Mouse (Mus musculus) MEL (cell line): ENCODE measurements around the gene Prr19. TPM values are rescaled to one million over a fixed set of nuclear protein-coding genes. Genes with fewer than 3 reads are reported as not detected.
A peak's percentile ranks its signal among the peaks of the same experiment; 100 is the strongest.

Experiments used
- DNase-seq: peaks from one replicate; pipeline ENCODE4 v3.0.0; 2011; ENCODE audit warnings: low read depth, low spot score
- H3K27ac ChIP-seq: 2 replicates; pipeline ENCODE4 v1.5.1; 2012; ENCODE audit warnings: low read depth, mild to moderate bottlenecking, control low read depth, low read length, moderate library complexity; ENCODE audit not compliant: control insufficient read depth
- H3K27me3 ChIP-seq, 2 experiments: fragments of 150-350 bp in 1 of 2; sonication (generic) in 1 of 2; 2 replicates each; pipeline ENCODE4 v1.6.1; 2012; ENCODE audit warnings: low read length in 2 of 2, mild to moderate bottlenecking in 2 of 2, improper control_type of control experiment in 1 of 2, moderate library complexity in 1 of 2; ENCODE audit not compliant: insufficient read depth in 2 of 2, control insufficient read depth in 1 of 2
- H3K36me3 ChIP-seq, 2 experiments: 2 replicates each; pipeline ENCODE4 v1.6.1; 2012 to 2014; ENCODE audit warnings: low read length in 2 of 2, improper control_type of control experiment in 1 of 2, inconsistent platforms in 1 of 2, mild to moderate bottlenecking in 1 of 2; ENCODE audit not compliant: insufficient read depth in 2 of 2, control insufficient read depth in 1 of 2
- H3K4me1 ChIP-seq, 2 experiments: fragments of 150-350 bp in 1 of 2; sonication (generic) in 1 of 2; 2 replicates each; pipeline ENCODE4 v1.6.1; 2012; ENCODE audit warnings: low read length in 2 of 2, improper control_type of control experiment in 1 of 2, mild to moderate bottlenecking in 1 of 2; ENCODE audit not compliant: insufficient read depth in 2 of 2, control insufficient read depth in 1 of 2
- H3K4me3 ChIP-seq, 2 experiments: fragments of 150-350 bp in 1 of 2; sonication (generic) in 1 of 2; 2 replicates each; pipeline ENCODE4 v1.5.1; 2012; ENCODE audit warnings: low read depth in 2 of 2, low read length in 2 of 2, mild to moderate bottlenecking in 2 of 2, moderate library complexity in 2 of 2, control low read depth in 1 of 2, improper control_type of control experiment in 1 of 2; ENCODE audit not compliant: control insufficient read depth in 1 of 2, insufficient read depth in 1 of 2
- H3K79me2 ChIP-seq: 2 replicates; pipeline ENCODE4 v1.6.1; 2012; ENCODE audit warnings: mild to moderate bottlenecking, low read length, moderate library complexity; ENCODE audit not compliant: control insufficient read depth, poor library complexity, insufficient read depth
- H3K9ac ChIP-seq: 2 replicates; pipeline ENCODE4 v1.6.1; 2012; ENCODE audit warnings: low read depth, mild to moderate bottlenecking, control low read depth, low read length, moderate library complexity; ENCODE audit not compliant: control insufficient read depth, poor library complexity, severe bottlenecking
- H3K9me3 ChIP-seq: fragments of 150-350 bp; sonication (generic); replicated peaks from 2 replicates; pipeline ENCODE4 v1.6.1; 2012; ENCODE audit warnings: mild to moderate bottlenecking, low read length, improper control_type of control experiment, moderate library complexity; ENCODE audit not compliant: insufficient read depth
- CHD2 ChIP-seq: IDR thresholded peaks from 2 replicates; pipeline ENCODE4 v1.6.1; 2011; ENCODE audit warnings: low read length, improper control_type of control experiment
- CTCF ChIP-seq, 3 experiments: IDR thresholded peaks in 2 of 3; conservative IDR thresholded peaks in 1 of 3; 2 replicates each; pipeline ENCODE4 v1.5.1; 2011 to 2012; ENCODE audit warnings: low read length in 3 of 3, low read depth in 2 of 3, mild to moderate bottlenecking in 2 of 3, improper control_type of control experiment in 1 of 3, inconsistent platforms in 1 of 3, mixed read lengths in 1 of 3, moderate library complexity in 1 of 3; ENCODE audit not compliant: control insufficient read depth in 1 of 3, insufficient read depth in 1 of 3, poor library complexity in 1 of 3, severe bottlenecking in 1 of 3
- ELF1 ChIP-seq: IDR thresholded peaks from 2 replicates; pipeline ENCODE4 v1.6.1; 2014; ENCODE audit warnings: low read depth, mild to moderate bottlenecking, inconsistent platforms, low read length, improper control_type of control experiment, moderate library complexity
- EP300 ChIP-seq, 2 experiments: IDR thresholded peaks; 2 replicates each; pipeline ENCODE4 v1.6.1; 2011; ENCODE audit warnings: improper control_type of control experiment in 2 of 2, low read length in 2 of 2, low read depth in 1 of 2, mild to moderate bottlenecking in 1 of 2
- ETS1 ChIP-seq: IDR thresholded peaks from 2 replicates; pipeline ENCODE4 v1.6.1; 2012; ENCODE audit warnings: low read depth, mild to moderate bottlenecking, inconsistent platforms, low read length, improper control_type of control experiment, moderate library complexity
- GATA1 ChIP-seq: IDR thresholded peaks from 2 replicates; pipeline ENCODE4 v1.6.1; 2011; ENCODE audit warnings: low read depth, low read length, improper control_type of control experiment
- JUND ChIP-seq: IDR thresholded peaks from 2 replicates; pipeline ENCODE4 v1.6.1; 2011; ENCODE audit warnings: low read depth, mild to moderate bottlenecking, improper control_type of control experiment, low read length
- MAFK ChIP-seq: IDR thresholded peaks from 2 replicates; pipeline ENCODE4 v1.6.1; 2011; ENCODE audit warnings: low read depth, mild to moderate bottlenecking, low read length, improper control_type of control experiment, borderline replicate concordance
- MAZ ChIP-seq: IDR thresholded peaks from 2 replicates; pipeline ENCODE4 v1.6.1; 2012; ENCODE audit warnings: low read depth, mild to moderate bottlenecking, inconsistent platforms, low read length, improper control_type of control experiment
- MXI1 ChIP-seq: IDR thresholded peaks from 2 replicates; pipeline ENCODE4 v1.6.1; 2011; ENCODE audit warnings: mild to moderate bottlenecking, low read depth, low read length, improper control_type of control experiment
- MYB ChIP-seq: IDR thresholded peaks from 2 replicates; pipeline ENCODE4 v1.6.1; 2011; ENCODE audit warnings: mild to moderate bottlenecking, low read depth, low read length, improper control_type of control experiment
- POLR2A ChIP-seq, 2 experiments: IDR thresholded peaks; 2 replicates each; pipeline ENCODE4 v1.6.1; 2011 to 2012; ENCODE audit warnings: low read length in 2 of 2, mild to moderate bottlenecking in 2 of 2, control low read depth in 1 of 2, improper control_type of control experiment in 1 of 2, low read depth in 1 of 2, moderate library complexity in 1 of 2; ENCODE audit not compliant: control insufficient read depth in 1 of 2, insufficient read depth in 1 of 2, poor library complexity in 1 of 2
- POLR2AphosphoS2 ChIP-seq: IDR thresholded peaks from 2 replicates; pipeline ENCODE4 v1.6.1; 2011; ENCODE audit warnings: low read length, improper control_type of control experiment
- RCOR1 ChIP-seq: IDR thresholded peaks from 2 replicates; pipeline ENCODE4 v1.6.1; 2012; ENCODE audit warnings: low read depth, mild to moderate bottlenecking, inconsistent platforms, low read length, improper control_type of control experiment
- SIN3A ChIP-seq: IDR thresholded peaks from 2 replicates; pipeline ENCODE4 v1.6.1; 2012; ENCODE audit warnings: low read length, improper control_type of control experiment, inconsistent platforms
- TBP ChIP-seq: IDR thresholded peaks from 2 replicates; pipeline ENCODE4 v1.8.0; 2011; ENCODE audit warnings: low read depth, low read length, improper control_type of control experiment
- TCF12 ChIP-seq: IDR thresholded peaks from 2 replicates; pipeline ENCODE4 v1.6.1; 2014; ENCODE audit warnings: low read depth, mild to moderate bottlenecking, inconsistent platforms, low read length, improper control_type of control experiment, moderate library complexity
- UBTF ChIP-seq: IDR thresholded peaks from 2 replicates; pipeline ENCODE4 v1.6.1; 2012; ENCODE audit warnings: low read depth, mild to moderate bottlenecking, inconsistent platforms, low read length, improper control_type of control experiment, moderate library complexity, borderline replicate concordance; ENCODE audit not compliant: insufficient read depth
- USF1 ChIP-seq: IDR thresholded peaks from 2 replicates; pipeline ENCODE4 v1.6.1; 2014; ENCODE audit warnings: low read depth, mild to moderate bottlenecking, inconsistent platforms, low read length, improper control_type of control experiment, moderate library complexity
- ZC3H11A ChIP-seq: IDR thresholded peaks from 2 replicates; pipeline ENCODE4 v1.6.1; 2012; ENCODE audit warnings: low read depth, mild to moderate bottlenecking, inconsistent platforms, low read length, improper control_type of control experiment
- polyA plus RNA-seq, 2 experiments: library from polyadenylated mRNA; stranded (reverse) in 1 of 2; unstranded in 1 of 2; fragments of >175 nt in 1 of 2; fragments of >200 nt in 1 of 2; gene quantifications; 2 replicates each; pipeline versions ENCODE4 v1.2.1 to v1.2.4; 2012; ENCODE audit warnings: low replicate concordance in 2 of 2, low read depth in 1 of 2; ENCODE audit not compliant: insufficient read length in 2 of 2, insufficient read depth in 1 of 2, missing spikeins in 1 of 2
- total RNA-seq: library from RNA; depleted of rRNA; stranded (reverse); fragments of 300-350 nt; gene quantifications from 2 replicates; pipeline ENCODE4 v1.2.3, GENCODE M21; 2012

The Prr19 gene
- total and polyA plus RNA-seq, 3 experiments: 0.11 TPM; not detected in 2

DNA sequence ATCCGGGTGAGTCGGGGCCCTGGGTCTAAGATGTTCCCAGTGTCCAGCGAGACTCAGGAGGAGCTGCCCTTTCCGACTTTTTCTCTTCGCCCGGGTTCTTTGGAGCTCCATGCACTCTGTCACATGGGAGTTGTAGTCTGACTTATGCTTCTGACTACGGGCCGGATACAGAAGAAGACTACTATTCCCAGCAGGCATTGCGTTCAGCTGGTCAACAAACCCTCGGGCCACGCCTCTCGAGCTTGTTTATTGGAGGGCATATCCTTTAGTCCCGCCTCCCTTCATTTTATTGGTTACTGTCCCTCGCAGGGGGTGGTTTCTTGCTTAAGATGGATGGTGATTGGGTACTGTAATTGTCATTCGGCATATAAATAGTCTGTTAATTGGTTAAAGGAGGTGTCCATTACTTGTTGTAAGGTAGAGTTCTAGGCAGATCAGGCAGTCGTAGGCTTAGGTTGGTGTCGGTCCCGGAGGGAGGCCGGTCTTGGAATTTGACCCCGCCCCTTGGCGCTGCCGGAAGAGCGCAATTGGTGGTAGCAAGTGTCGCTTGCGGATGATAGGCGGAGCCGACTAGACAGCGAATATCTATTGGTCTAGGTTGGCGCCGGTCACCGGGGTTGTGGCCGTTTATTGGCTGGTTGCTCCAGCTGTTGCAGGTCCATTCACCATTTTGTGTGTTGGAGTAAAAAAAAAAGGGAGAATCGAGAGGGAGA is 33.3 kb upstream of the Prr19 start (continued):
- TF ChIP-seq CHD2 (peak; percentile 93), ZC3H11A (no peak), MAFK (no peak), RCOR1 (no peak), CTCF (IDR thresholded peaks at IDR 0.05 in 2 of 3, conservative IDR thresholded peaks at IDR 0.05 in 1 of 3; ENCODE audit: control insufficient read depth in 1 of 3, insufficient read depth in 1 of 3, low read depth in 2 of 3, low read length in 3 of 3, poor library complexity in 1 of 3, severe bottlenecking in 1 of 3) (no peak), MYB (no peak), TCF12 (no peak; the same call in 1 of the 2 replicates), POLR2AphosphoS2 (no peak), EP300 (IDR thresholded peaks at IDR 0.05; ENCODE audit: low read depth in 1 of 2, low read length in 2 of 2) (no peak), ELF1 (no peak)
- TF ChIP-seq, all 39 proteins: peak for 10

DNA sequence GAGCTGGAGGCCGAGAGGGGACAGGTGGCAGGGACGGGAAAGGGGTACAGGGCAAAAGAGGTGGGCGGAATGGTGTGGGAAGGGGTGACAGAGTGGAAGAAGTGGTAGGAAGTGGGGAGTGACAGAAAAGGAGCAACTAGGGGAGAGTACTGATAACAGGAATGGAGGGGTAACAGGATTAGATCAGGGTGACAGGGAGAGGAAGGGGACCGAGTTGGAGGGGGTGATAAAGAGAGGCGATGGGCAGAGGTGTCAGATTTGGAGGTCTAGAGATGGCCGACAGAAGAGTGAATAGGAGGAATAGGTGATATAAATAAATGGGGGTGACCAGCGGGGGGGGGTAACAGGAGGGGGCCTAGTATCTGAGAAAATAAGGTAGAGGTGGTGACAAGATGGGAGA is 32.6 kb upstream of the Prr19 start:
- Histone ChIP-seq H3K9ac (peak overlapping the region; percentile 84), H3K27ac (peak overlapping the region; percentile 85), H3K79me2 (peaks cover 28% of the 10 kb centered on the region), H3K4me1 (peaks cover 12 to 40% of the 10 kb centered on the region in 2 experiments; a peak in 3 of 4 replicates), H3K27me3 (no peaks in the 10 kb centered on the region), H3K4me3 (peak overlapping the region; percentile 66 to 85), H3K36me3 (peaks cover 0 to 30% of the 10 kb centered on the region in 2 experiments; a peak in 2 of 4 replicates), H3K9me3 (no peaks in the 10 kb centered on the region)
- DNase-seq: no peak
- TF ChIP-seq MYB: no peak
- no peak for TF ChIP-seq TBP
- TF ChIP-seq RCOR1: peak; percentile 32; the same call in 1 of the 2 replicates
- no peak for TF ChIP-seq UBTF
- 0 out of 2 replicates have a peak, but pooled peaks have one; percentile 6 for TF ChIP-seq TCF12
- TF ChIP-seq EP300 (IDR thresholded peaks at IDR 0.05; ENCODE audit: low read depth in 1 of 2, low read length in 2 of 2): peak in 1 of 2 experiments; percentile 9; a peak in 1 of 4 replicates
- TF ChIP-seq CHD2: no peak
- peak; percentile 53 for TF ChIP-seq MXI1
- TF ChIP-seq POLR2A (IDR thresholded peaks at IDR 0.05; ENCODE audit: control insufficient read depth in 1 of 2, insufficient read depth in 1 of 2, low read depth in 1 of 2, low read length in 2 of 2, poor library complexity in 1 of 2): 0 out of 4 replicates have a peak, but pooled peaks of 1 of the 2 experiments have one; percentile 19
- peak; percentile 52; the same call in 1 of the 2 replicates for TF ChIP-seq SIN3A
- 0 out of 2 replicates have a peak, but pooled peaks have one; percentile 3 for TF ChIP-seq ETS1
- TF ChIP-seq JUND: no peak
- 0 out of 2 replicates have a peak, but pooled peaks have one; percentile 79 for TF ChIP-seq MAZ
- TF ChIP-seq USF1: no peak
- TF ChIP-seq GATA1: peak; percentile 16; the same call in 1 of the 2 replicates
